Mouse (Mus musculus) hindbrain, postnatal 0 days (tissue): Measurements from ENCODE around the gene Frmd8. TPM values are rescaled to one million over a fixed set of nuclear protein-coding genes. Genes with fewer than 3 reads are reported as not detected.

ENCODE experiments used
- ATAC-seq: fragments of 200-750 bp; cut with Nextera tagmentation; 2 replicates; pipeline ENCODE4 v1.8.0; 2017; ENCODE audit warnings: mild to moderate bottlenecking, moderate TSS enrichment, moderate library complexity
- DNase-seq: peaks from one replicate; pipeline ENCODE4 v3.0.0-alpha.2; 2015; ENCODE audit warnings: low spot score
- H3K27ac ChIP-seq: fragments of 300-500 bp; sonication (generic); 2 replicates; pipeline ENCODE4 v1.5.1; 2014; ENCODE audit warnings: mild to moderate bottlenecking
- H3K27me3 ChIP-seq: fragments of 300-500 bp; sonication (generic); 2 replicates; pipeline ENCODE4 v1.6.1; 2014; ENCODE audit warnings: low read length, mixed read lengths; ENCODE audit not compliant: insufficient read depth
- H3K36me3 ChIP-seq: fragments of 300-500 bp; sonication (generic); 2 replicates; pipeline ENCODE4 v1.6.1; 2014; ENCODE audit warnings: low read length, mixed read lengths; ENCODE audit not compliant: insufficient read depth
- H3K4me1 ChIP-seq: fragments of 300-500 bp; sonication (generic); 2 replicates; pipeline ENCODE4 v1.6.1; 2014; ENCODE audit warnings: antibody characterized with exemption, low read length, mixed read lengths; ENCODE audit not compliant: insufficient read depth
- H3K4me2 ChIP-seq: fragments of 300-500 bp; sonication (generic); 2 replicates; pipeline ENCODE4 v1.6.1; 2014; ENCODE audit warnings: low read depth, mild to moderate bottlenecking, low read length, moderate library complexity, mixed read lengths
- H3K4me3 ChIP-seq: fragments of 300-500 bp; sonication (generic); 2 replicates; pipeline ENCODE4 v1.5.1; 2014; ENCODE audit warnings: low read length
- H3K9ac ChIP-seq: fragments of 300-500 bp; sonication (generic); replicated peaks from 2 replicates; pipeline ENCODE4 v1.6.1; 2014; ENCODE audit warnings: mild to moderate bottlenecking, low read length, moderate library complexity, mixed read lengths
- H3K9me3 ChIP-seq: fragments of 300-500 bp; sonication (generic); 2 replicates; pipeline ENCODE4 v1.6.1; 2016; ENCODE audit warnings: low read length, mixed read lengths
- CTCF ChIP-seq: IDR thresholded peaks from 2 replicates; pipeline ENCODE4 v1.5.1; 2016; ENCODE audit warnings: antibody characterized with exemption, control low read depth, low read depth
- WGBS: fragments of 180-500 bp; shearing (Covaris S2); extraction: QIAGEN DNeasy Blood & Tissue Kit; methylation state at CpG from one replicate; pipeline ENCODE4 v1.1.7; 2014; 5-methylcytosine and 5-hydroxymethylcytosine counted together
- polyA plus RNA-seq: library from polyadenylated mRNA; unstranded; fragments of >200 nt; fragmentation: Nextera tagmentation; extraction: Ambion mirVana; gene quantifications from 2 replicates; pipeline ENCODE4 v1.2.1, GENCODE M21; 2015
- total RNA-seq: library from RNA; depleted of rRNA; stranded (reverse); fragments of >200 nt; gene quantifications from 2 replicates; pipeline ENCODE4 v1.2.3, GENCODE M21; 2014

Frmd8 gene
- total and polyA plus RNA-seq, 2 experiments from 2014 or later = 12.5 to 19.8 TPM

GRCm38 (mm10) chr19:5809712-5810089 lies 65.4 kb downstream of the Frmd8 start:
- H3K4me2 ChIP-seq = no peak overlapping the region
- ATAC-seq (no peak), DNase-seq (no peak)
- H3K4me3 ChIP-seq = no peak overlapping the region
- 58% methylated on average over 7 of the region's 7 CpGs for WGBS
- H3K36me3 ChIP-seq = no peaks in the 10 kb centered on the region
- peak overlapping the region; percentile 91; the same call in 1 of the 2 replicates for H3K27ac ChIP-seq
- TF ChIP-seq CTCF = no peak
- H3K9me3 ChIP-seq = no peaks in the 10 kb centered on the region
- H3K9ac ChIP-seq = no peak overlapping the region
- H3K4me1 ChIP-seq = peaks cover 37% of the 10 kb centered on the region
- no peaks in the 10 kb centered on the region for H3K27me3 ChIP-seq

- no peaks in the 10 kb centered on the region for H3K36me3 ChIP-seq
- ATAC-seq (no peak), DNase-seq (no peak)
- no peak for TF ChIP-seq CTCF
- no peak overlapping the region for H3K4me3 ChIP-seq
- H3K9me3 ChIP-seq = no peaks in the 10 kb centered on the region
- H3K27me3 ChIP-seq = no peaks in the 10 kb centered on the region
- peak overlapping the region; percentile 91; the same call in 1 of the 2 replicates for H3K27ac ChIP-seq
- H3K9ac ChIP-seq = no peak overlapping the region
- no peak overlapping the region for H3K4me2 ChIP-seq
- peaks cover 42% of the 10 kb centered on the region for H3K4me1 ChIP-seq
- WGBS = 57% methylated on average over 14 of the region's 14 CpGs
Observed at GRCm38 (mm10) chr19:5808955-5809711, 65.9 kb downstream of the Frmd8 start.

GRCm38 (mm10) chr19:5807740-5808139 lies 67.3 kb downstream of the Frmd8 start:
- Histone ChIP-seq H3K9me3 (no peaks in the 10 kb centered on the region), H3K4me3 (no peak overlapping the region), H3K4me1 (peaks cover 45% of the 10 kb centered on the region), H3K9ac (no peak overlapping the region), H3K36me3 (no peaks in the 10 kb centered on the region), H3K27me3 (no peaks in the 10 kb centered on the region), H3K27ac (peak overlapping the region; percentile 80; the same call in 1 of the 2 replicates), H3K4me2 (no peak overlapping the region)
- ATAC-seq (no peak), DNase-seq (no peak)
- WGBS = 43% methylated on average over 2 of the region's 3 CpGs
- no peak for TF ChIP-seq CTCF

- peaks cover 38% of the 10 kb centered on the region for H3K4me1 ChIP-seq
Observed at GRCm38 (mm10) chr19:5806809-5807205, 68.3 kb downstream of the Frmd8 start.

GRCm38 (mm10) chr19:5806051-5806808 lies 68.8 kb downstream of the Frmd8 start:
- 3% methylated on average over 8 of the region's 8 CpGs for WGBS
- Histone ChIP-seq H3K4me1 (peaks cover 33% of the 10 kb centered on the region), H3K4me2 (0 out of 2 replicates have a peak overlapping the region, but pooled peaks have one; percentile 5), H3K27ac (peak overlapping the region; percentile 80), H3K9ac (no peak overlapping the region; the same call in 1 of the 2 replicates), H3K27me3 (no peaks in the 10 kb centered on the region), H3K9me3 (no peaks in the 10 kb centered on the region), H3K4me3 (no peak overlapping the region), H3K36me3 (no peaks in the 10 kb centered on the region)
- no peak for TF ChIP-seq CTCF
- ATAC-seq = no peak
- peak; percentile 59 for DNase-seq

More at GRCm38 (mm10) chr19:5806809-5807205, 68.3 kb downstream of the Frmd8 start:
- Histone ChIP-seq H3K4me3 (no peak overlapping the region), H3K36me3 (no peaks in the 10 kb centered on the region), H3K27ac (peak overlapping the region; percentile 80), H3K9ac (no peak overlapping the region), H3K4me2 (no peak overlapping the region), H3K27me3 (no peaks in the 10 kb centered on the region), H3K9me3 (no peaks in the 10 kb centered on the region)
- 25% methylated on average over 6 of the region's 6 CpGs for whole genome bisulfite sequencing
- DNase-seq = no peak
- ATAC-seq = no peak
- no peak for TF ChIP-seq CTCF

GRCm38 (mm10) chr19:5804371-5804899 lies 70.6 kb downstream of the Frmd8 start:
- H3K4me1 ChIP-seq = peaks cover 15% of the 10 kb centered on the region
- H3K4me3 ChIP-seq = no peak overlapping the region
- H3K9me3 ChIP-seq = no peaks in the 10 kb centered on the region
- peak overlapping the region; percentile 47 for H3K9ac ChIP-seq
- ATAC-seq (no peak), DNase-seq (no peak)
- 36% methylated on average over 8 of the region's 8 CpGs for WGBS
- H3K27ac ChIP-seq = peak overlapping the region; percentile 100
- H3K27me3 ChIP-seq = no peaks in the 10 kb centered on the region
- peak overlapping the region; percentile 98; the same call in 1 of the 2 replicates for H3K4me2 ChIP-seq
- H3K36me3 ChIP-seq = no peaks in the 10 kb centered on the region
- TF ChIP-seq CTCF = no peak
